Mouse (Mus musculus) liver, embryonic 16.5 days (tissue): ENCODE data around the gene Eomes. TPM values are rescaled to one million over a fixed set of nuclear protein-coding genes. Genes with fewer than 3 reads are reported as not detected.

ENCODE experiments used
- ATAC-seq: fragments of 200-750 bp; cut with Nextera tagmentation; 2 replicates; pipeline ENCODE4 v1.8.0; 2017; ENCODE audit warnings: low read depth, mild to moderate bottlenecking, moderate number of reproducible peaks, moderate library complexity
- H3K27ac ChIP-seq: fragments of 300-500 bp; sonication (generic); 2 replicates; pipeline ENCODE4 v1.5.1; 2014; ENCODE audit warnings: mild to moderate bottlenecking, low read length
- H3K27me3 ChIP-seq: fragments of 300-500 bp; sonication (generic); 2 replicates; pipeline ENCODE4 v1.6.1; 2014; ENCODE audit warnings: low read depth, low read length, mixed read lengths; ENCODE audit not compliant: control insufficient read depth, insufficient read depth
- H3K36me3 ChIP-seq: fragments of 300-500 bp; sonication (generic); 2 replicates; pipeline ENCODE4 v1.6.1; 2014; ENCODE audit warnings: mild to moderate bottlenecking; ENCODE audit not compliant: control insufficient read depth, insufficient read depth
- H3K4me1 ChIP-seq: fragments of 300-500 bp; sonication (generic); 2 replicates; pipeline ENCODE4 v1.6.1; 2014; ENCODE audit warnings: low read depth, low read length, mixed read lengths; ENCODE audit not compliant: control insufficient read depth
- H3K4me2 ChIP-seq: fragments of 300-500 bp; sonication (generic); 2 replicates; pipeline ENCODE4 v1.6.1; 2014; ENCODE audit warnings: low read depth, low read length, mixed read lengths
- H3K4me3 ChIP-seq: fragments of 300-500 bp; sonication (generic); 2 replicates; pipeline ENCODE4 v1.5.1; 2014; ENCODE audit warnings: low read depth, mild to moderate bottlenecking, low read length
- H3K9ac ChIP-seq: fragments of 300-500 bp; sonication (generic); 2 replicates; pipeline ENCODE4 v1.6.1; 2014; ENCODE audit warnings: low read depth, low read length
- H3K9me3 ChIP-seq: fragments of 300-500 bp; sonication (generic); replicated peaks from 2 replicates; pipeline ENCODE4 v1.6.1; 2016; ENCODE audit warnings: low read length; ENCODE audit not compliant: control insufficient read depth
- WGBS: fragments of 180-500 bp; shearing (Covaris S2); extraction: QIAGEN DNeasy Blood & Tissue Kit; methylation state at CpG from one replicate; pipeline ENCODE4 v1.1.7; 2014; ENCODE audit not compliant: insufficient replicate concordance; 5-methylcytosine and 5-hydroxymethylcytosine counted together
- polyA plus RNA-seq: library from polyadenylated mRNA; unstranded; fragments of >200 nt; fragmentation: Nextera tagmentation; extraction: Ambion mirVana; gene quantifications from 2 replicates; pipeline ENCODE4 v1.2.1, GENCODE M21; 2015

The Eomes gene
- polyA plus RNA-seq, 1 experiment from 2014 or later: not detected

- Histone ChIP-seq H3K36me3 (no peaks in the 10 kb centered on the region), H3K9me3 (no peaks in the 10 kb centered on the region), H3K27me3 (peaks cover 28% of the 10 kb centered on the region), H3K4me1 (no peaks in the 10 kb centered on the region), H3K4me3 (no peak overlapping the region), H3K9ac (no peak overlapping the region), H3K4me2 (no peak overlapping the region), H3K27ac (no peak overlapping the region)
- WGBS: 12% methylated on average over 16 of the region's 16 CpGs
- ATAC-seq: no peak
These were observed 8.7 kb upstream of the Eomes start for GRCm38 (mm10) chr9:118469272-118469671.

GRCm38 (mm10) chr9:118471296-118471695, 6.7 kb upstream of the Eomes start:
- Histone ChIP-seq H3K27ac (no peak overlapping the region), H3K36me3 (no peaks in the 10 kb centered on the region), H3K9ac (no peak overlapping the region), H3K9me3 (no peaks in the 10 kb centered on the region), H3K27me3 (peaks cover 43% of the 10 kb centered on the region), H3K4me3 (no peak overlapping the region), H3K4me2 (no peak overlapping the region), H3K4me1 (no peaks in the 10 kb centered on the region)
- WGBS: 17% methylated on average over 3 of the region's 3 CpGs
- no peak for ATAC-seq

- H3K4me1 ChIP-seq: no peaks in the 10 kb centered on the region; the same call in none of the 2 replicates
- H3K9me3 ChIP-seq: no peaks in the 10 kb centered on the region
- H3K4me3 ChIP-seq: no peak overlapping the region
- ATAC-seq: no peak
- H3K4me2 ChIP-seq: no peak overlapping the region
- H3K27me3 ChIP-seq: peaks cover 65% of the 10 kb centered on the region
- no peaks in the 10 kb centered on the region for H3K36me3 ChIP-seq
- WGBS: 3% methylated on average over 22 of the region's 22 CpGs
- H3K27ac ChIP-seq: no peak overlapping the region
- H3K9ac ChIP-seq: no peak overlapping the region
These were observed 1.7 kb upstream of the Eomes start for GRCm38 (mm10) chr9:118476211-118476765.

GRCm38 (mm10) chr9:118476766-118477271, 1.2 kb upstream of the Eomes start:
- Histone ChIP-seq H3K27me3 (peaks cover 69% of the 10 kb centered on the region), H3K4me1 (no peaks in the 10 kb centered on the region; the same call in none of the 2 replicates), H3K4me3 (no peak overlapping the region), H3K9ac (no peak overlapping the region), H3K36me3 (no peaks in the 10 kb centered on the region), H3K4me2 (no peak overlapping the region), H3K9me3 (no peaks in the 10 kb centered on the region), H3K27ac (no peak overlapping the region)
- WGBS: under 1% methylated on average over 33 of the region's 33 CpGs
- ATAC-seq: no peak

- Histone ChIP-seq H3K4me2 (0 out of 2 replicates have a peak overlapping the region, but pooled peaks have one; percentile 2), H3K27ac (no peak overlapping the region), H3K4me3 (peak overlapping the region; percentile 7), H3K9ac (no peak overlapping the region), H3K36me3 (no peaks in the 10 kb centered on the region), H3K9me3 (no peaks in the 10 kb centered on the region), H3K4me1 (no peaks in the 10 kb centered on the region; the same call in none of the 2 replicates), H3K27me3 (peaks cover 75% of the 10 kb centered on the region)
- ATAC-seq: no peak
- 1% methylated on average over 31 of the region's 31 CpGs for WGBS
These were observed 606 bp upstream of the Eomes start for GRCm38 (mm10) chr9:118477281-118477931.

GRCm38 (mm10) chr9:118478458-118478838, 436 bp downstream of the Eomes start:
- Histone ChIP-seq H3K4me2 (peak overlapping the region; percentile 56), H3K27me3 (peaks cover 82% of the 10 kb centered on the region), H3K4me1 (no peaks in the 10 kb centered on the region; the same call in none of the 2 replicates), H3K36me3 (no peaks in the 10 kb centered on the region), H3K4me3 (peak overlapping the region; percentile 43), H3K9ac (no peak overlapping the region), H3K27ac (no peak overlapping the region), H3K9me3 (no peaks in the 10 kb centered on the region)
- ATAC-seq: no peak
- 1% methylated on average over 14 of the region's 29 CpGs for WGBS

- Histone ChIP-seq H3K27me3 (peaks cover 87% of the 10 kb centered on the region), H3K4me2 (peak overlapping the region; percentile 56), H3K36me3 (no peaks in the 10 kb centered on the region), H3K4me1 (no peaks in the 10 kb centered on the region; the same call in none of the 2 replicates), H3K9ac (no peak overlapping the region), H3K4me3 (peak overlapping the region; percentile 43), H3K9me3 (no peaks in the 10 kb centered on the region), H3K27ac (no peak overlapping the region)
- ATAC-seq: peak; percentile 30; the same call in 1 of the 2 replicates
- under 1% methylated on average over 87 of the region's 87 CpGs for WGBS
These were observed 961 bp downstream of the Eomes start for GRCm38 (mm10) chr9:118478839-118479507.

GRCm38 (mm10) chr9:118479508-118480291, 1.7 kb downstream of the Eomes start:
- Histone ChIP-seq H3K4me3 (no peak overlapping the region), H3K36me3 (no peaks in the 10 kb centered on the region), H3K27me3 (peaks cover 93% of the 10 kb centered on the region), H3K9ac (no peak overlapping the region), H3K27ac (no peak overlapping the region), H3K4me2 (no peak overlapping the region), H3K4me1 (no peaks in the 10 kb centered on the region; the same call in none of the 2 replicates), H3K9me3 (no peaks in the 10 kb centered on the region)
- WGBS: 6% methylated on average over 23 of the region's 23 CpGs
- ATAC-seq: no peak
